Mouse (Mus musculus): ENCODE measurements around the gene Gm21094. TPM values are rescaled to one million over a fixed set of nuclear protein-coding genes. Genes with fewer than 3 reads are reported as not detected.
"Not testable (repeated sequence)": the region's sequence is repeated elsewhere in the genome, so short reads cannot be mapped to it uniquely, and the experiment has no call there.

Gm21094 gene
- total RNA-seq (2015; ENCODE audit: low replicate concordance) (not detected in 2 replicates), total RNA-seq (2017; ENCODE audit: low replicate concordance) (not detected in 2 replicates)

GRCm38 (mm10) chrY:32620343-32620742 lies at the start of gene Gm21094:
Gene Gm21094 (minus strand): TSS chrY:32620443.
- not testable (repeated sequence) for ATAC-seq (replicated peaks; ENCODE audit: low FRiP score, poor library complexity, severe bottlenecking)
